Mouse (Mus musculus) activated CD4-positive, CD25-positive, alpha-beta regulatory T cell, adult 9 weeks (primary cell): ENCODE measurements around the gene Gm14399. TPM values are rescaled to one million over a fixed set of nuclear protein-coding genes. Genes with fewer than 3 reads are reported as not detected.

ENCODE experiments used
- polyA plus RNA-seq: library from polyadenylated mRNA; unstranded; fragments of 100-300 nt; shearing (Covaris generic); gene quantifications from one replicate; pipeline ENCODE4 v1.2.1, GENCODE M21; 2017

Gm14399 gene
- 3.5 TPM for polyA plus RNA-seq

DNA sequence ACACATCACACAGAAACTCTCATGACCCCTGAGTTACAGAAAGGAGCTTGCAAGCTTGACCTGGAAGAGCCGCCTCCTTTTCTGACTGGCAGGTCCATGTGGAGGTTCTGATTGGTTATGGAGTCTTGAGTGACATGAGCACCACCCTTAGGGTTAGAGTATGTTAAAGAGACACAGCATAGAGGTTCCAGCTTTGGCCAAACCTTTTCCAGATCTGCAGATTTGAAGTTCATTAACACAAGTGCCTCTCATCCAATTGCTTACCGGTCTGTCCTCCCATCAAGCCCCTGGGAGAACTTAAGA, at the start of gene Gm14399:
Gm14399 (minus strand) TSS at position 20 of the 303 bp plus-strand sequence.

DNA sequence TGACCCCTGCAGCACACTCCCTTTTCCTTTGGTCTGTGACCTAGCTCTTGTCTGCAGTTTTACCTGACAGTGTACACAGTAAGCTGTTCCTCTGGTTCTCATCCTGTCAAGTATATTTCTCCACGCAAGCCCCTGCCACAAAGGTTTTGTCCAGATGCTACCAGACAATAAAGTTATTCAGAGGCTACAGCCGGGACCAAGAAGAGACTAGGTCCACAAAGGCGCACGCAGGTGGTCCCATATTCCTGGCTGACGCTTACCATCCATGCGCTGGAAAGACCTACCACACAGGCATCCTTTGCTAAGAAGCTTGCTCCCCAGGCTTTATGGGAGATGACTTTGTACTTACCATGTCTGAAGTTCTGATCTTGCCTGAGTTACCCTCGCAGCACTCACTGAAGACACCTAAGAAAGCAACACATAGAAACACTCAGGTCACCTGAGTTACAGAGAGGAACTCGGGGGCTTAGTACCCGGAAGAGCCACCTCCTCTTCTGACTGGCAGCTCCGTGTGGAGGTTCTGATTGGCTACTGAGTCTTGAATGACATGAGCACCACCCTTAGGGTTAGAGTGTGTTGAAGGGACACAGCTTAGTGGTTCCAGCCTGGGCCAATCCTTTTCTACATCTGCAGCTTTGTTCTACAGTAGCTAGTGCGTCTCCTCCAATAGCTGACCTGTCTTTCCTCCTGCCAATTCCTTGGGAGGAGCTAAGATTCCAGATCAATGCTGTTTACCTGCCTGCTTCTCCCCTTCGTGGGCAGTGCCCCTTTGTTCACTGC, 33.8 kb upstream of the Gm14399 start, which contains the start of gene Gm14443:
Gm14443 (minus strand) TSS at position 471 of the 780 bp plus-strand sequence.

Other genes with a start within 250 kb of the Gm14399 start
- not detected for gene Gm14444, start 131.8 kb downstream of the Gm14399 start, polyA plus RNA-seq
- not detected for gene Gm14393, start 74.2 kb downstream of the Gm14399 start, polyA plus RNA-seq
- gene Gm14443, start 33.9 kb upstream of the Gm14399 start, polyA plus RNA-seq = 0.07 TPM
- 9.5 TPM for gene Gm14391, start 64.9 kb upstream of the Gm14399 start, polyA plus RNA-seq
- gene Gm14440, start 133.1 kb upstream of the Gm14399 start, polyA plus RNA-seq = 5.8 TPM
- 15.7 TPM for gene Gm4631, start 196.2 kb upstream of the Gm14399 start, polyA plus RNA-seq
- 2.3 TPM for gene Zfp968, start 230.4 kb upstream of the Gm14399 start, polyA plus RNA-seq